In genomic region chr6:5404016-5404415, GRCm38 (mm10) we compare ENCODE assay signal across 18 mouse cellular contexts. TPM values are rescaled to one million over a fixed set of nuclear protein-coding genes. Genes with fewer than 3 reads are reported as not detected.
DNase-seq lines count a peak whose midpoint lies in the region; ATAC-seq lines count a peak whose summit lies in the region.
"Had no signal": no experiment of that assay in that cellular context is flagged by ENCODE, and none has a peak within 500 bp of the region (broad histone marks: within the 10 kb centered on the region; RNA-seq: fewer than 3 reads in every experiment).

No protein-coding gene starts in this region.

- H3K4me1 ChIP-seq in limb, embryonic 12.5 days (replicated peaks): peaks cover 25% of the 10 kb centered on the region
- H3K4me1 ChIP-seq in limb, embryonic 10.5 days: peaks cover 24% of the 10 kb centered on the region
- peaks cover 31% of the 10 kb centered on the region for H3K4me1 ChIP-seq in forebrain, embryonic 16.5 days (replicated peaks; ENCODE audit: control insufficient read depth, insufficient read depth, low read length)
- peaks cover 21% of the 10 kb centered on the region for H3K4me1 ChIP-seq in limb, embryonic 13.5 days
- H3K4me1 ChIP-seq in neural tube, embryonic 13.5 days (replicated peaks): peaks cover 35% of the 10 kb centered on the region
- H3K4me1 ChIP-seq: stomach, embryonic 15.5 days had no signal

- intact Hi-C loops in heart, postnatal 10 days (cut with DNase I): loop anchor here (5.0 to 10.0 kb wide), 2 partner anchors 987 to 1889 kb away; no protein-coding TSS in a partner anchor

- DNase-seq in limb, embryonic 10.5 days (ENCODE audit: low spot score): no peak
- no peak for DNase-seq in adrenal gland, postnatal 4 days (ENCODE audit: low spot score in 2 of 2)
- no peak for DNase-seq in kidney, postnatal 14 days
- DNase-seq in heart, postnatal 10 days: no peak
- DNase-seq: adrenal gland, postnatal 10 days; cerebellum, adult 2 months; gastrocnemius, adult 2 months; heart, adult 18-20 months; kidney, adult 8-10 months; kidney, postnatal 4 days; lung, adult 18-20 months; lung, postnatal 36 days had no signal

- 70% methylated on average over 6 of the region's 6 CpGs for WGBS in limb, embryonic 12.5 days
- WGBS in limb, embryonic 10.5 days: 80% methylated on average over 6 of the region's 6 CpGs
- WGBS in forebrain, embryonic 16.5 days: 33% methylated on average over 6 of the region's 6 CpGs
- 64% methylated on average over 6 of the region's 6 CpGs for WGBS in limb, embryonic 13.5 days
- 34% methylated on average over 6 of the region's 6 CpGs for WGBS in neural tube, embryonic 13.5 days

- H3K4me3 ChIP-seq in limb, embryonic 12.5 days (replicated peaks): no peak overlapping the region
- H3K4me3 ChIP-seq in limb, embryonic 10.5 days: no peak overlapping the region
- no peak overlapping the region for H3K4me3 ChIP-seq in forebrain, embryonic 16.5 days (replicated peaks; ENCODE audit: low read length)
- no peak overlapping the region for H3K4me3 ChIP-seq in limb, embryonic 13.5 days
- H3K4me3 ChIP-seq in neural tube, embryonic 13.5 days: no peak overlapping the region
- H3K4me3 ChIP-seq: gastrocnemius, adult 2 months; limb, embryonic 15.5 days; stomach, embryonic 15.5 days had no signal

- H3K27me3 ChIP-seq in limb, embryonic 12.5 days: no peaks in the 10 kb centered on the region
- H3K27me3 ChIP-seq in limb, embryonic 10.5 days (ENCODE audit: low read depth, poor library complexity, severe bottlenecking): no peaks in the 10 kb centered on the region
- no peaks in the 10 kb centered on the region for H3K27me3 ChIP-seq in forebrain, embryonic 16.5 days (replicated peaks; ENCODE audit: control insufficient read depth, insufficient read depth, low read length)
- H3K27me3 ChIP-seq in limb, embryonic 13.5 days: no peaks in the 10 kb centered on the region
- H3K27me3 ChIP-seq in neural tube, embryonic 13.5 days: no peaks in the 10 kb centered on the region
- H3K27me3 ChIP-seq: limb, embryonic 15.5 days; stomach, embryonic 15.5 days had no signal

- ATAC-seq in limb, embryonic 12.5 days (ENCODE audit: insufficient number of reproducible peaks, insufficient read depth, low FRiP score, low TSS enrichment, low read depth): no peak
- ATAC-seq in forebrain, embryonic 16.5 days: 0 out of 2 replicates have a peak, but pooled peaks have one; percentile 6
- ATAC-seq in limb, embryonic 13.5 days (ENCODE audit: low FRiP score, low read depth): no peak
- ATAC-seq in neural tube, embryonic 13.5 days (ENCODE audit: low read depth): no peak; the same call in 1 of the 2 replicates

- peaks cover 2% of the 10 kb centered on the region; the same call in 1 of the 2 replicates for H3K36me3 ChIP-seq in limb, embryonic 12.5 days
- peaks cover 72% of the 10 kb centered on the region for H3K36me3 ChIP-seq in limb, embryonic 10.5 days
- no peaks in the 10 kb centered on the region for H3K36me3 ChIP-seq in forebrain, embryonic 16.5 days (ENCODE audit: control insufficient read depth, insufficient read depth)
- no peaks in the 10 kb centered on the region for H3K36me3 ChIP-seq in limb, embryonic 13.5 days
- H3K36me3 ChIP-seq in neural tube, embryonic 13.5 days: no peaks in the 10 kb centered on the region
- H3K36me3 ChIP-seq: limb, embryonic 15.5 days; stomach, embryonic 15.5 days had no signal

- H3K27ac ChIP-seq in limb, embryonic 12.5 days: 0 out of 2 replicates have a peak overlapping the region, but pooled peaks have one; percentile 23
- H3K27ac ChIP-seq in limb, embryonic 10.5 days: no peak overlapping the region
- H3K27ac ChIP-seq in forebrain, embryonic 16.5 days (ENCODE audit: low read length): peak overlapping the region; percentile 61
- H3K27ac ChIP-seq in limb, embryonic 13.5 days: peak overlapping the region; percentile 22; the same call in 1 of the 2 replicates
- peak overlapping the region; percentile 79 for H3K27ac ChIP-seq in neural tube, embryonic 13.5 days (replicated peaks)
- H3K27ac ChIP-seq: gastrocnemius, adult 2 months; limb, embryonic 15.5 days; stomach, embryonic 15.5 days had no signal

- H3K9ac ChIP-seq in limb, embryonic 12.5 days (replicated peaks): no peak overlapping the region
- no peak overlapping the region for H3K9ac ChIP-seq in forebrain, embryonic 16.5 days (replicated peaks; ENCODE audit: low read depth, low read length)
- H3K9ac ChIP-seq in limb, embryonic 13.5 days: no peak overlapping the region
- no peak overlapping the region for H3K9ac ChIP-seq in neural tube, embryonic 13.5 days
- H3K9ac ChIP-seq: limb, embryonic 15.5 days; stomach, embryonic 15.5 days had no signal

- H3K4me2 ChIP-seq in limb, embryonic 12.5 days: no peak overlapping the region
- no peak overlapping the region for H3K4me2 ChIP-seq in forebrain, embryonic 16.5 days (ENCODE audit: low read length)
- H3K4me2 ChIP-seq in limb, embryonic 13.5 days (replicated peaks): no peak overlapping the region
- H3K4me2 ChIP-seq in neural tube, embryonic 13.5 days: peak overlapping the region; percentile 53

- H3K9me3 ChIP-seq in limb, embryonic 12.5 days: no peaks in the 10 kb centered on the region
- no peaks in the 10 kb centered on the region for H3K9me3 ChIP-seq in limb, embryonic 10.5 days (replicated peaks)
- no peaks in the 10 kb centered on the region for H3K9me3 ChIP-seq in forebrain, embryonic 16.5 days (ENCODE audit: control insufficient read depth, low read length)
- no peaks in the 10 kb centered on the region for H3K9me3 ChIP-seq in limb, embryonic 13.5 days
- H3K9me3 ChIP-seq in neural tube, embryonic 13.5 days: no peaks in the 10 kb centered on the region
- H3K9me3 ChIP-seq: limb, embryonic 15.5 days; stomach, embryonic 15.5 days had no signal

RNA-seq across cellular contexts. Expression of gene Asb4, which starts 20.8 kb away (rescaled TPM):
- polyA plus RNA-seq in limb, embryonic 12.5 days (2016; fragmentation: Nextera tagmentation; extraction: Ambion mirVana): 109 and 119 TPM in 2 replicates
- 371 and 448 TPM in 2 replicates for polyA plus RNA-seq in limb, embryonic 10.5 days (2016; fragmentation: Nextera tagmentation; extraction: Ambion mirVana)
- 10.8 and 16.4 TPM in 2 replicates for polyA plus RNA-seq in forebrain, embryonic 16.5 days (2015; fragmentation: Nextera tagmentation; extraction: Ambion mirVana)
- 61.3 and 66.4 TPM in 2 replicates for polyA plus RNA-seq in limb, embryonic 13.5 days (2015; fragmentation: Nextera tagmentation; extraction: Ambion mirVana)
- 10.4 and 13.8 TPM in 2 replicates for polyA plus RNA-seq in neural tube, embryonic 13.5 days (2015; fragmentation: Nextera tagmentation; extraction: Ambion mirVana)
- 10 to 100 TPM; 12.2 to 12.4 TPM for total RNA-seq in adrenal gland, postnatal 4 days (2021)
- total RNA-seq in heart, postnatal 10 days (2021): 10 to 100 TPM in 1 of 2 experiments, 1 to 10 TPM in 1; 6.5 to 11.9 TPM
